Mouse (Mus musculus) G1E-ER4 (cell line): ENCODE data around the gene Ppp1cc. TPM values are rescaled to one million over a fixed set of nuclear protein-coding genes. Genes with fewer than 3 reads are reported as not detected.

ENCODE experiments used
- GATA1 ChIP-seq: IDR thresholded peaks from one replicate; pipeline ENCODE4 v1.8.0; 2012; ENCODE audit warnings: low read length, inconsistent platforms
- polyA plus RNA-seq: library from polyadenylated mRNA; stranded (reverse); fragments of >175 nt; gene quantifications from 2 replicates; pipeline ENCODE4 v1.2.3, GENCODE M21; 2012

The Ppp1cc gene
- polyA plus RNA-seq, 1 experiment = 174 TPM

DNA sequence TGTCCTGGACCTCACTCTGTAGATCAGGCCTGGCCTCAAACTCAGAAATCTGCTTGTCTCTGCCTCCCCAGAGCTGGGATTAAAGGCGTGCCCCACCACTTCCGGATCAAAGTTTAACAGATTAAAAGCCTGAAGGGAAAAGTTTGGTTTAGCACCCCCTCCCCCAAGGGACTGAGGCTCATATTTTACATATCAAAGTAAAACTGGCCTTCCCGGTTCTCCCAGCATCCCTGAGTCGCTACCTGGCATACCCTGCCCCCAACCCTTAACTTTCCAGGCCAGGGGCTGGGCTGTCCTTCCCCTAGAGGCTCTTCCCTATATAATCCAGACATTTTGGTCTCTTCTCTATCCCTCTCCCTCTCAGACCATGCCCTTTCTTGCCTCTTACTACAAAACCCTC is 8.8 kb upstream of the Ppp1cc start:
- no peak for TF ChIP-seq GATA1

DNA sequence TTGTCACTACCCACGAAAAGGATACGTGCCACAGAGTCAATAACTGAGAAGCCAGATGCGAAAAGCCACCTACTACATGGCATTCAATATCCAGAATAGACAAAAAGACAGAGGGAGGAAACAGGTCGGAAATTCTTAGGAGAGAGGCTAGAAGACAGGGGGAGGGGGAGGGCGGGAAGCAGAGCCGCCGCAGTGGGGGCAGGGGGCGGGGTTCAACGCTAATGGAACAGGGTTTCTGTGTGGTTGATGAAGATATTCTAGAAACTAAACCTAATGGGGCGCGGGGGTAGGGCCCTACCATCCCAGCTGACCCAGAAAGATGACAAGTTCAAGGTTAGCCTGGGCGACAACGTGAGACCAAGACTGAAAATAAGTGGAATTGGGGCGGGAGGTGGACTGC is 4.1 kb upstream of the Ppp1cc start:
- no peak for TF ChIP-seq GATA1

DNA sequence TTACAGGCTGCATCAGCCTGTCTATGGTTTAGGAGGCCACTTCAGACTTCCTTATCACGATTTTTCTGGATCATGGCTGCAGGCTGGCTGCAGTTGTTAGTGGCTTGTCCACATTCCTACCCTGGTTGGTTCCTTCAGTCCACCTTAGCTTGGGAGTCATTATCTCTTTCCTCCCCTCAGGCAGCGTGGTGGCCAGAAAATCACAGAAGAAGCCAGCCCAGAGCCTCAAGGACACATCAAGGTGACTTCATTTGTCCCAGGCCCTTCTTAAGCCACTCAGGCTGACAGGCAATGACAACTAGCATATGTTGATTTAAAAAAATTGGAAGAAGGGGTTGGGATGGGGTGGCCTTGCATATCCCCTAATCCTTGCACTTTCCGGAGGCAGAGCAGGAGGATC is 3.3 kb upstream of the Ppp1cc start:
- TF ChIP-seq GATA1 = no peak

DNA sequence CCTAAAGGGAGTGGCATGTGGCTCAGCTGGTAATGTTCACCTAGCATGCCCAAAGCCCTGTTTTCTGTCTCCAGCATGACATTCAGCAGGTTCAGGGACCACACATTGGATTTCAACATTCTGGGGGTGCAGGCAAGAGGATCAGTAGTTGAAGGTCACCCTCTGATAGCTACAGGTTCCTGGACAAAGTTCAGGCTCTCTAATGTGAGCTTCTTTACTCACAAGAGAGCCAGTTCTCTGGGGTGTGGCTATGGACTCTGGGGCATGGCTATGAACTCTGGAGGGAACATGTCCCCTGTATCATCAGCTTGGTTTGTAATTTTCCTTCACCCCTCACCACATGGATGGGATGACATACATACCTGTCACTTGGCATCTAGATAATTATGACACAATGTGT is 2.5 kb upstream of the Ppp1cc start:
- no peak for TF ChIP-seq GATA1

DNA sequence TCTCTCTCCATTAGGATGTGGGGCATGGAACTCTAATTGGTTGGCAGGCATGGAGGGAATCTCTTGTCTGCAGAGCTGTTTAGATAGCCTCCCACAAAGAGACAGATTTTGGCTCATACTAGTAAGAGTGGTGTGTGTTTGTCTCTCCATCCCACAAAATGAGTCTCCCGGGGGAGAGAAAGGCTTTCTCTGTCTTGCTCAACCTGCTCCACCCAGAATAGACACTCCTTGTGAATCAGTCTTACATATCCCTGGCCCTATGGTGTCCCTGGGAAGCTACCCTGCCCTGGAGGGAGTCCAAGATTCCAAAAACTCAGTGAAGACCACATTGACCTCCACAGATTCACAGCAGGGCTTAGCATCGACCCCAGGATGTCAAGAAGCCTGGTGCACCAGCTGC is 1.6 kb upstream of the Ppp1cc start:
- TF ChIP-seq GATA1 = no peak

DNA sequence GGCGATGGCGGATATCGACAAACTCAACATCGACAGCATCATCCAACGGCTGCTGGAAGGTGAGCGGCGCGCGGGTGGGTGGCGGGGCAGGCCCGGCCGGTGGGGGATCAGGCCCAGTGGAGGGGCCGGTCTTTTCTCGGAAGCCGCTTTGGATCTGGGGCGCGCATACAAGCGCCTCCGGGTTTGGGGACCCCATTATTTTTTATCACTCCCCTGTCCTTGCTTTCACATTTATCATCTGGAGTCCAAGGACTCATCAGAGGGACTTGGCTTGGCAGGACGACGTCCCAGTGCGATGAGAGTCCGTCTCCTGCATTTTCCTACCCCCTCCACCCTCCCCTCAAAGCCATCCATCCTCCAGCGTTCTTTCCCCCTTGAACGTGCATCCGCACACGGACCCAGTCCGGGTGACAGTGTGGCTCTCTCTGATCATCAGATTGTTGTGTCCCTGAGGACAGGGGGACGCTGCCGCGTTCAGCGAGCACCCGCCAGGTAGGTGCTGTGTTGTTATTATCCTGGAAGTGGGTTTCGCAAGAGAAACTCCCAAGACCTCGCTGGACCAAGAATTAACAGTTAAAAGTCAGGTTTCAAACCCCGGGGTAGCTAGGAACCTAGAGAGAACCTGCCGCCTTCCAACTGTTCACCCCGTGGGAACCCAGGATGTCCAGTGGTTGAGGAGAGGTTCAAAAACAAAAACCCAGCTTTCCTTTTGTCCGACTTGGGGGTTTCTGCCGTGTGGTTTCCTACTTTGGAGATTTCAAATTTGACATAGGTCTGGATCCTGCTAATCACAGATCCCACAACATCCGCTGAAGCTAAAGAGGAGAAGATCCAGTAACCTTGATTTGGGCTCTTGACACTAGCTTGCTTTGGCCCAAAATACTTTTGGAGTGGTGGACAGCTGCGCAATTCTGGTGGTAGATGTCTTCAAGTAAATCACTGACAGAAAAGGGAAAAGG is 758 bp downstream of the Ppp1cc start:
- no peak for TF ChIP-seq GATA1

DNA sequence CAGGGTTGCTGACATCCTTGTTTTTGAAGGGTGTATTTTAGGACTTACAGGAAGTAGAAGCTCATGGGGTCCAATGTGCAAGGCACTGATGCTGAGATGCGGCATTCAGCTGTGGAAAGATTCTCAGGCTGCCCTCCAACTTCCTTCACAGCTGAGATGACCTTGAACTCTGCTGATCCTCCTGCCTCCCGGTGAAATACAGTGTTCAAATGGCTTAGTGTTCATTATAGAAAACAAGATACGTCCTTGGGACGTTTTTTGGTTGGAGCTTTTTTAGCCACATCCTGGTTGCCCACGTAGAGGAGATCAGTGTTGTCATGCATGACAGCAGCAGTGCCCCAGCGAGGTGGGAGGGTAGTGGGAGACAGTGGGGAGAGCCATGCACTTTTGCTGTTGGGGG is 5.1 kb downstream of the Ppp1cc start:
- no peak for TF ChIP-seq GATA1

DNA sequence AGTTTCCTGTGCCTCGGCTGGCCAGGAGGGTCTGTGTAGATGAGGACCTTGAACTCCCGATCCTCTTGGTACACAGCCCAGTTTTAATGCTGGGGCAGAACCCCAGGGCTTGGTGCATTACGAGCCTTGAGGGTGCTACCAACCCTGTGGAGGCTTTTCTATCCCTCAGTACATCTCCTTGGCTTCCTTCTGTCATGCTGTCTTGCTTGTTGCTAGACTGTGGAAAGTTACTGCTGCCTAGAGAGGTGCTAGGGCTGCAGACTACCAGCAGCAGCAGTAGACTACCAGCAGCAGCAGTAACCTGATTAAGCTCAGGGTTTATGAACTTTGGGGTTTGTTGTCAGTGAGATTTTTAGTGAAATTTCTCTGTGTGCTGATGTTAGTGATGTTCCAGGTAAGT is 5.9 kb downstream of the Ppp1cc start:
- TF ChIP-seq GATA1 = no peak

DNA sequence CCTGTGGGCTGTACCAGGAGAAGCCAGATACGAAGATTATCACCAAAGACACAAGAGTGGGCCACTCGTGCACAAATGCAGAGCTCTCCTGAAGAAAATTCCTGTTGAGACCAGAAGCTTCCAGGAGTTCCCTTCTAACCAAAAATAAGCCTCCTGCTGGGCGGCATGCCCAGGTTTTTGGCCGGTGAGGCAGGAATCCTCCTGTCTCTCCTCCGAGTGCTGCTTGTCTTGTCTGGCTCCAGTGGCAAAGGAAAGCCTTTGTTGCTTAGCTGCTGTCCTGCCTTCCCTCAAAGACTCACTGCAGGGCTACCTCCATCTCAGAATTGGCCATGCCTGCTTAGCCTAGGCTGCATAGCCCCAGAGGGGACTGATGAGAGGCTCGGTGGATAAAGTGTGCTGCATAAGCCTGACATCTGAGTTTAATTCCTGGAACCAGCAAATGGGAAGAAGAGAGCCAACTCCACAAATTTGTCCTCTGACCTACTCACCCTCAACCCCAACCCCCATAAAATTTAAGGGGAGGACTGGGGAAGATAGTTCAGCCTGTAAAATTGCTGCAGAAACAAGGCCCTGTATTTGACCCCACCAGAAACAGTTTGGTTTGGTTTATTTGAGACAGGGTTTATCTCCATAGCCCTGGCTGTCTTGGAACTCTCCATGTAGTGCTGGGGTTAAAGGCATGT is 7.3 kb downstream of the Ppp1cc start:
- no peak for TF ChIP-seq GATA1

DNA sequence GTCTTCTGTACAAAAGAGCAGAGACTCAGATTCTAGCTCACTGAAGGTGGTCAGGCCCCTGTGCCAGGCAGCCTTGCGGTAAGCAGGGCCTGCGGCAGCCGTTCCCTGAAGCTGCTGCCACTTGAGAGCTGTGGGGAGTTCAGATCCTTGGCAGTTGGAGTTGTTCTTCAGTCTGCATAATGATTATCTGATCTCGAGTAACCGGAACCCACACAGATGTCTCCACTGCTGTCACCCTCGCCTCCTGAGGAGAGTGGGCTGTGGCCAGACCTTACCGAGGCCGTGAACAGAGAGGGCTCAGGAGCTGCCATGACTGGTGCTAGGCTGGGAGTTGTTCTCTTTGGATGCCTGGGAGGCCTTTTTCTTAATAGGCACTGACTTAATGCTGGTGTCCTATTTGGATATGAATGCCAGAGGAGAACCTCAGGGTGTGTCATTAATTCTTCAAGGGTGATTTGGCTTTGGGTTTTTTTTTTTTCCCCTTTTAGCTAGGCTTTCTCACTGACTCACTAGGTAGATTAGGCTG is 8.6 kb downstream of the Ppp1cc start:
- TF ChIP-seq GATA1 = no peak

DNA sequence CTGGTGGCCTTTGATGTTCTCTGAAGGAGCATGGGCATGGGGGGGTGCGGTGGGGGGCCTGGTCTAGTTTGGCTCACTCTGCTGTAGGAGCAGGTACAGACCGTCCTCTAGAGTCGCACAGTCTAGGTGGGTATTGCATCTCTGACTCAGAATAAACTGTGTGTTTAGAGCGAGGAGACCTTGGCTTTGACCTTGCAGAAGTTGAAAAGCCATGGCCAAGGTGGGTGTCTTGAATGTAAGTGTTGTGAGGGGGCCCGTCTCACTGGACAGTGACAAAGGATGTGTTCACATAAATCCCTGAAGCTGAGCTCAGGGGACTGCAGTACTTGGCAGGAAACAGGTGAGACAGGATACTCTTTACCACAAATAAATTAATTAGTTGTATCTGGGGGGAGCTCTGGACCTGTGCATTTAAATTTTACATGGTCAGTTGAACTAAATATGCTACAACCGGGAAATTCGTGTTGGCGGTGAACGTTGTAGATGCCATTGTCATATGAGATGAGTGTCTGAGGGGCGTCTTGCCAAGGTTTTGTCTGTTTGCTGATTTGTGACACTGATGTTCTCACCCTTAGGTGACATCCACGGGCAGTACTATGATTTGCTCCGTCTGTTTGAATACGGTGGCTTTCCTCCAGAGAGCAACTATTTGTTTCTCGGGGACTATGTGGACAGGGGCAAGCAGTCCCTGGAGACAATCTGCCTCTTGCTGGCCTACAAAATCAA is 10.4 kb downstream of the Ppp1cc start:
- TF ChIP-seq GATA1 = no peak

DNA sequence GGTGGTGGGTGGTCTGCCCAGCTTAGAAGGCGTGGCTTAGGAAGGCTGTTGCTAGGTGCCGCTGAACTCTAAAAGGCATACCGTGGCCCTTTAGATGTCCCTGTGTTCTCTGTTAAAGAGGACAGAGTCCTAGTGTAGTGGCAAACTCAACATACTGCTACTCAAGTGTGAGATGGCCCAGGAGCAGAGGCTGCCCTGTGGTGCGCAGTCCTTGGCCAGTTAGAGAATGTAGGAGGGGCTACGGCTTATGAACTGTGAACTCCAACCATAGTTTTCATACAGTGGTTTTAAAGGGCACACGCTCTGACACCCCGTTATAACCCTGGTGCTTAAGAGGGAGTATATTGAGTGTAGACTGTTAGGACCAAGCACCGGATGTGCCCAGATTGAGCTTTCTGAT is 13.0 kb downstream of the Ppp1cc start:
- TF ChIP-seq GATA1 = no peak

DNA sequence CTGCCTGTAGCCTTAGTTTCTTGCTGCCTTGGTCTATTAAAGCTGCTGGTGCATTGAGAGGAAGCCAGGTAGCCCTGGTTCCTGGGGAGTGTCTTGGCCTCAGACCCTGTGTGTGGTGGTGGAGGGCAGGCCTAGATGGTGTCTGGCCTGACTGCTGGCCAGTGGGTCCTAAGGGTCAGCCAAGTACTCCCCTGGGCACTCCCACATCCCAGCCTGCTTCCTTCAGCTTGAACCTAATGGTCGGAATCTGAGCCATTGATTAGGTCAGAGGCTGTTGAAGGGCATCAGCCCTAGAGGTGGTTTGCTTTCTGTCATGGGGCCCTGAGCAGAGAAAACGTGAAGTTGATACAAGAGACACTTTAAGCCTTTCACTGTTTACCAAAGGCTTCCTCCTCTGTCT is 17.3 kb downstream of the Ppp1cc start:
- TF ChIP-seq GATA1 = no peak

DNA sequence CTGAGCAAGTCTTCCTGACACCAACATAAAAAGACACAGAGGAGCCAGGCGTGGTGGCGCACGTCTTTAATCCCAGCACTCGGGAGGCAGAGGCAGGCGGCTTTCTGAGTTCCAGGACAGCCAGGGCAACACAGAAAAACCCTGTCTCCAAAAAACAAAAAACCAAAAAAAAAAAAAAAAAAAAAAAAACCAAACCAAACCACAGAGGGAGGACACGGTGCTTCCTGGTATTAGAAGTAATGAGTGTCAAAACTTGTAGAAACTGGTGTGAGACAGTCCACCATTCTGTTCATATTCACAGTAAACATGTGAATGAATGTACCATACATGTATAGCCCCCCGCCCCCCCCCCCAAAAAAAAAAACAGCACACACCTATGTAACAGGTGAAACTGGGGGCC is 17.9 kb downstream of the Ppp1cc start:
- no peak for TF ChIP-seq GATA1

DNA sequence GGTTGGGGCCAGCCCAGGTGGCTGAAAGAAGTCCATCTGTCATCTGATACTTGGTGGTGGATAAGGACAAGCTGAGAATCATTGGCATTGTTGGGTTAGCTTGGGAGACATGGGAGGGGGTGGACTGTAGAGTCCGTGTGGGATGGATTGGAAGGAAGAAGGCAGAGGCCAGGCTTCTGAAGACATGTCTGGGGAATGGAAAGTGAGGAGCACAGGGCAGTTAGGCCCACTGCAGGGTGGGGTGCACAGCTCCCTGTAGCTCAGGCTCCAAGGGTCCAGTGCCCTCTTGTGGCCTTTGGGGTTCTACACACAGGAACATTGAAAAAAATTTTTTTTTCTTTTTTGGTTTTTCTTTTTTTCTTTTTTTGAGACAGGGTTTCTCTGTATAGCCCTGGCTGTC is 18.3 kb downstream of the Ppp1cc start:
- TF ChIP-seq GATA1 = no peak

DNA sequence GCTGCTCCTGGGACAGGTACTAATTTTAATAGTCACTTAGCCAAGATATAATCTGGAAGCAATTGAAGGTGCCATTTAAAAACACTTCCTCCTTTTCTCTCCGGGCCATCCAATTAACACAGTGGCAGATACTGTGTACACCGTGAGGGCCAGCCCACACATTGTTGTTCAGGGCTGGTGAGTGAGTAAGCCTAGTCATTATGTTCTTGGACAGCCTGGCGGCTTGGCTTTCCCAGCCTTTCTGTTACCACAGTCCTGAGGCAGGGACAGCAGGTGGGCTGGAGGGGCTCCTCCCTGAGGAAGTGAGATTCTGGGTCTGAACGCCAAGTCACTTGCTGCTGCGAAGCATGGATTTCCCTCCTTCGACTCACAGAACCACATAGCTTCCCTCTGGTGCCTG is 21.6 kb downstream of the Ppp1cc start:
- no peak for TF ChIP-seq GATA1
